Mouse (Mus musculus): Measurements from ENCODE around the gene Bco1. TPM values are rescaled to one million over a fixed set of nuclear protein-coding genes. Genes with fewer than 3 reads are reported as not detected.

Bco1 gene
- total RNA-seq, 2 experiments from 2014 or later = not detected

DNA sequence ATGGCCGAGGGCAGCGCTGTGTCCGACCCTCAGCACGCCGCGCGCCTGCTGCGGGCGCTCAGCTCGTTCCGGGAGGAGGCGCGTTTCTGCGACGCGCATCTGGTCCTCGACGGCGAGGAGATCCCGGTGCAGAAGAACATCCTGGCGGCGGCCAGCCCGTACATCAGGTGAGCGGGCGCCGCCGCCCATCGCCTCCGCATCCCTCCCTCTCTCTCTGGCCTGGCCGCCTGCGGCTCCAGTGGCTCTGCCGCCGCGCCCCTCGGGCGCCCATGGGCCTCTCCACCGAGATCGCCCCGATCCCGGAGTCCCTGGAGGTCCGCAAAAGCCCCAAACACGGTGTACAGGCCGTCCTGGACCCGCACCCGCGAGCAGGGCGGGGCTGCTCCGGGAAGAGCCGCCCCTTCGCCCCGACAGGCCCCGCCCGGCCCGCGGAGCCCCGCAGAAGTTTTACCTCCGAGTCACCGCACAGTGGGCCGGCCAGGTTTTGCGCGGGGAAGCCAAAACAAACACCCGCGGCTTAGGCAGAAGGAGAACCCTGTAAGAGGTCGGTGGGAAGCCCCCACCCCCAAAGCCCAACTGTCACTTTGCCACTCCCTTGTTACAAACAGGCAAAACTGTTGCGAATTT lies 62.6 kb downstream of the Bco1 start, which contains the start of gene Gan:
Gene Gan (plus strand): TSS at position 1 of the 627 bp plus-strand sequence.
- no peak for TF ChIP-seq CTCF (IDR thresholded peaks at IDR 0.05)
- Histone ChIP-seq H3K27ac (peak within 1 kb of the TSS; percentile 85), H3K4me3 (peak within 1 kb of the TSS; percentile 93)
- intact Hi-C loops (cut with DNase I) = loop anchor here (5.0 kb wide), 1 partner anchor 236 kb away; the partner anchor contains the start of genes Cenpn and Cmc2
- DNase-seq (ENCODE audit: extremely low spot score in 1 of 2, low spot score in 2 of 2) = peak; percentile 29 to 36

DNA sequence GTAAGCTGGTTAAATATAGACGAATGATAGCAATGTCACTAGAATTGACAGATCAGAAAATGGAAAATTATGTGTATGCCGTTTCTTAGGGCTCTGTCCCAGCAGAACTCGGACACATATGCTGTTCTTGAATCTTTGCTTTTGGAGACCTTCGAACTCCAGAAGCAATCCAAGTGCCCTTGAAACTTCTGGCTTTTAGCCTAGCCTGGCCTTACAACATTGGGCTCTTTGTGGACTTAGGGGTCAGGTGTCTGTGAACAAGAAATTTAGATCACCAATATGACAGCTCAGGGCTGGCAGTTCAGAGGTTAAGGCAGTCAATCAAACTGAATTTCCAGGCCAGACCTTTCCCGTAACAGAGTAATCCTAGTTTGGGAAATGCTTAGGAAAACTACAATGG lies 63.4 kb downstream of the Bco1 start:
- intact Hi-C loops (cut with DNase I) = loop anchor here (5.0 kb wide), 1 partner anchor 237 kb away; the partner anchor contains the start of genes Cenpn and Cmc2
- Histone ChIP-seq H3K4me3 (peak overlapping the region; percentile 93), H3K27ac (no peak overlapping the region)
- DNase-seq (ENCODE audit: extremely low spot score in 1 of 2, low spot score in 2 of 2) = no peak
- no peak for TF ChIP-seq CTCF (IDR thresholded peaks at IDR 0.05)

- no peak for TF ChIP-seq CTCF (IDR thresholded peaks at IDR 0.05)
- intact Hi-C loops (cut with DNase I) = no loop called here
Observed at GRCm38 (mm10) chr8:117164912-117165311, 69.3 kb downstream of the Bco1 start.

DNA sequence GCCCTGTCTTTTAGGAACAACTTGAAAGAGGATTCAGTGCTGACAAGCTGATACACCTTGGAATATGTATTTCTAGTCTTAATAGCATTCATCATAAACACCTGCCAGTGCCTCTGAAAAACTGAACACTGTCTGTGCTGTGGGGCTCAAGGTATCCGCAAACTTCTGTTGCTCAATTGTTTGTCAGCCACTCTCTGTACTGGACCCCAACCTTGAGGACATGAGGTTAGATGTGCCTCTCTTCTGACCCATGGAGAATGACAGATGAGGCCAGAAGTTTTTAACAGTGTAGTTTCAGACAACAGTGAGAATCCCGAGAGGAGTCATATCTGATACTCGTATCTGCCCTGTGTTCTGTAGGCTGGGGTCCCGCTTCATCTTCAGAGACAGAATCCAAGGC lies 69.9 kb downstream of the Bco1 start:
- no peak for TF ChIP-seq CTCF (IDR thresholded peaks at IDR 0.05)
- H3K4me3 ChIP-seq = no peak overlapping the region

More at GRCm38 (mm10) chr8:117164912-117165311, 69.3 kb downstream of the Bco1 start:
- Histone ChIP-seq H3K27ac (no peak overlapping the region), H3K4me3 (no peak overlapping the region)
- no peak for DNase-seq (ENCODE audit: extremely low spot score in 1 of 2, low spot score in 2 of 2)

DNA sequence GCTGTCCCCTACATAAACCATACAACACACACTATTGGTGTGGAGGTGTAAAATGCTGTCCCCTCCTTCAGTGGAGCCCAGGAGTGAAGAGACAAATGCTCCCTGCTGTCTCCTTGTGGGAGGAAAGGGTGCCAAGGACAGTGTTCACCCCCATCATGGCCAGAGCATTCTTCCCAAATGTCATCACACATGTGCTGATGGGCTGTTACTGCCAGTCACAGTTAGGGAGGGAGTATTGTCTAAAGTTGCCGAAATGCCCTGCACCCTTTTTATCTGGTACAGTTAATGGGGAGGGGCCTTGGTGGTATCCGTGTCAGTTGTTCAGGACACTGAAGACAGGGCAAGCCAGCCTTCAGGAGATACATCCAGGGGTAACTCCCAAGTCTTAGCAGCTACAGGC lies 70.9 kb downstream of the Bco1 start:
- TF ChIP-seq CTCF (IDR thresholded peaks at IDR 0.05) = no peak
- intact Hi-C loops (cut with DNase I) = no loop called here
- Histone ChIP-seq H3K27ac (no peak overlapping the region), H3K4me3 (no peak overlapping the region)
- DNase-seq (ENCODE audit: extremely low spot score in 1 of 2, low spot score in 2 of 2) = no peak

More for the DNA sequence above, 69.9 kb downstream of the Bco1 start:
- H3K27ac ChIP-seq = no peak overlapping the region
- intact Hi-C loops (cut with DNase I) = no loop called here
- DNase-seq (ENCODE audit: extremely low spot score in 1 of 2, low spot score in 2 of 2) = no peak

GRCm38 (mm10) chr8:117167243-117167883 lies 71.7 kb downstream of the Bco1 start:
- Histone ChIP-seq H3K27ac (no peak overlapping the region), H3K4me3 (no peak overlapping the region)
- no peak for TF ChIP-seq CTCF (IDR thresholded peaks at IDR 0.05)
- no peak for DNase-seq (ENCODE audit: extremely low spot score in 1 of 2, low spot score in 2 of 2)
- intact Hi-C loops (cut with DNase I) = no loop called here

DNA sequence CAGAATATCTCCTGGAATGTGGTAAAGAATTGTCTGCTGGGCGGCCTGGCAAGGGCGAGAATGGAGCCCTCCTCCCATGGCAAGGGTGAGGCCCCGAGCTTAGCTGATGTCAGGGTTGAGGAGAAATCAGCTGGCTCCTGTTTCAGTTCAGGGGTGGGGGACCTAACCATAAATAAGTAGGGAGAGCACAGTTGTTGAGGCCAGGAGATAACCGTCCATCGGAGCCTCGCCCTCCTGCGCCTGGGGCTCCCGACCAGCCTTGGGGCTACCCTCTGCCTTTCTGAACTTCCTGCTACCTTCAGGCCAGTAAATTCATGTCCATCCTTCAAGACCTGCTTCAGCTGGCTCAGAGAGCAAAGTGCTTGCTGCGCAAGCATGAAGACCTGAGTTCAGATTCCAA lies 72.7 kb downstream of the Bco1 start:
- no peak overlapping the region for H3K4me3 ChIP-seq
- no peak for TF ChIP-seq CTCF (IDR thresholded peaks at IDR 0.05)
- DNase-seq (ENCODE audit: extremely low spot score in 1 of 2, low spot score in 2 of 2) = no peak
- no peak overlapping the region for H3K27ac ChIP-seq
- intact Hi-C loops (cut with DNase I) = no loop called here

- no peak for TF ChIP-seq CTCF (IDR thresholded peaks at IDR 0.05)
- DNase-seq (ENCODE audit: extremely low spot score in 1 of 2, low spot score in 2 of 2) = no peak
- intact Hi-C loops (cut with DNase I) = no loop called here
- Histone ChIP-seq H3K4me3 (no peak overlapping the region), H3K27ac (no peak overlapping the region)
Observed at GRCm38 (mm10) chr8:117171826-117172225, 76.2 kb downstream of the Bco1 start.

DNA sequence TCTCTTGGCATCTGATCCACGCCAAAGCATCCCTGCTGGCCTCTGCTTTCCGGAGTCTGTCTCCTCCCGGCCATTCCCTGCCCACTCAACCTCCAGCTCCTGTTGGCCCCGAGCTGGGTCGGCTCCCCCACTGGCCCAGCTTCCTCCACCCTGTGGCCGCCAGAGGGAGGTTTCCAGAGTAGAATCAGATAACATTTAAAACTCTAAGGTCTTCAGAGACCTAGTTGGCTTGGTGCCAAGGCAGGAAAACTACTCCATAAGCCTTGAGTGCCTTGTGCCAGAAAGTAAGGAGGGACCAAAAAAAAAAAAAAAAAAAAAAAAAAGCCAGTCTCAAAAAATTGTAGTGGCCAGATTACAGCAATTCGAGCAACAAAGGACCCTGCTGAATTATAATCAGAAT lies 77.2 kb downstream of the Bco1 start:
- peak; percentile 16 for TF ChIP-seq CTCF (IDR thresholded peaks at IDR 0.05)
- Histone ChIP-seq H3K27ac (no peak overlapping the region), H3K4me3 (no peak overlapping the region)
- DNase-seq (ENCODE audit: extremely low spot score in 1 of 2, low spot score in 2 of 2) = no peak
- intact Hi-C loops (cut with DNase I) = no loop called here

GRCm38 (mm10) chr8:117173690-117174089 lies 78.0 kb downstream of the Bco1 start:
- no peak overlapping the region for H3K27ac ChIP-seq
- no peak for TF ChIP-seq CTCF (IDR thresholded peaks at IDR 0.05)
- no peak for DNase-seq (ENCODE audit: extremely low spot score in 1 of 2, low spot score in 2 of 2)
- no peak overlapping the region for H3K4me3 ChIP-seq
- intact Hi-C loops (cut with DNase I) = no loop called here

GRCm38 (mm10) chr8:117174536-117174935 lies 78.9 kb downstream of the Bco1 start:
- intact Hi-C loops (cut with DNase I) = no loop called here
- no peak for TF ChIP-seq CTCF (IDR thresholded peaks at IDR 0.05)
- no peak for DNase-seq (ENCODE audit: extremely low spot score in 1 of 2, low spot score in 2 of 2)
- no peak overlapping the region for H3K27ac ChIP-seq
- no peak overlapping the region for H3K4me3 ChIP-seq

DNA sequence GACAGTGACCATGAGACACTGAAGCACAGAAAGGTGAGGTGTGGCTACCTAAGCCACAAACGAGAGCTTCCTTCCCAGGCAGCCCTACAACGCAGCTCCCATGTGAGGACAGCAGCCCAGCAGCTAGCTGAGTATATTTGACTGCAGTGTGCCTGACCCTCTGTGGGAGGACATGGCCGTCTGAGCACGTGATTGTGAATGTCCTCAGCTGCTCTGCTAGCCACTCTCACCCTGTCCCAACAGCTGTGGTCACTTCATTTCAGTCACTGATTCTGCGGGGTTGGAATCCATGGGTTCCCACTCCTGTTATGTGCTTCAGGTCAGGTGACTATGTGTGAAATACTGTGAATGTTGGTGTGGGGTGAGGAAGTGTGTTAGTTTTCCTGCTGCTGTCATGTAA lies 80.7 kb downstream of the Bco1 start:
- Histone ChIP-seq H3K4me3 (no peak overlapping the region), H3K27ac (no peak overlapping the region)
- TF ChIP-seq CTCF (IDR thresholded peaks at IDR 0.05) = no peak
- intact Hi-C loops (cut with DNase I) = no loop called here
- no peak for DNase-seq (ENCODE audit: extremely low spot score in 1 of 2, low spot score in 2 of 2)

DNA sequence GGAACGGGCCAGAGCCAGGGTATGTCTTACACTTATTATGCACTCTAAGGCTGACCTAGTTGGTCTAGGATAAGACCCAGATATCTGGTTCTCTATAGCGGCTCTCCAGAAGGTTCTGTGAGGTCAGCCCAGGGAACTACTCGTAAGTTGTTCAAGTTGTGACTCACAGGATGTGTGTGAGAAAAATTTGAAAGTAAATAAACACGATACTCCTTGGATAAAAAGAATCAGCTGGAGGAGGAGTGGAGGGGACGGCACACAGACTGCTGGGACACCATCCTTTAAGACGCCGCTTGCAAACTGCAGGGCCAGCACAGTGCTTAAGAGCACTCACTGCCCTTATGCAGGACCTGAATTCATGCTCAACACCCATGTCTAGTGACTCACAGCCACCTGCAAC lies 81.6 kb downstream of the Bco1 start:
- no peak for TF ChIP-seq CTCF (IDR thresholded peaks at IDR 0.05)
- intact Hi-C loops (cut with DNase I) = no loop called here
- no peak for DNase-seq (ENCODE audit: extremely low spot score in 1 of 2, low spot score in 2 of 2)
- Histone ChIP-seq H3K27ac (no peak overlapping the region), H3K4me3 (no peak overlapping the region)

All from left cerebral cortex, adult 2 months (tissue).